Mouse (Mus musculus) embryonic facial prominence, embryonic 14.5 days (tissue): ENCODE measurements around the gene Nxph3. TPM values are rescaled to one million over a fixed set of nuclear protein-coding genes. Genes with fewer than 3 reads are reported as not detected.
A peak's percentile ranks its signal among the peaks of the same experiment; 100 is the strongest.

ENCODE experiments used
- ATAC-seq: fragments of 200-750 bp; cut with Nextera tagmentation; 2 replicates; pipeline ENCODE4 v1.8.0; 2017; ENCODE audit warnings: low read depth, moderate number of reproducible peaks, moderate TSS enrichment
- DNase-seq: peaks from one replicate; pipeline ENCODE4 v3.0.0-alpha.2; 2015; ENCODE audit warnings: low spot score
- H3K27ac ChIP-seq: fragments of 300-500 bp; sonication (generic); replicated peaks from 2 replicates; pipeline ENCODE4 v1.5.1; 2014; ENCODE audit warnings: low read depth, mild to moderate bottlenecking, low read length, moderate library complexity
- H3K27me3 ChIP-seq: fragments of 300-500 bp; sonication (generic); replicated peaks from 2 replicates; pipeline ENCODE4 v1.6.1; 2014; ENCODE audit warnings: low read length; ENCODE audit not compliant: control insufficient read depth, insufficient read depth
- H3K36me3 ChIP-seq: fragments of 300-500 bp; sonication (generic); 2 replicates; pipeline ENCODE4 v1.6.1; 2014; ENCODE audit warnings: low read length, mixed read lengths; ENCODE audit not compliant: control insufficient read depth, insufficient read depth
- H3K4me1 ChIP-seq: fragments of 300-500 bp; sonication (generic); 2 replicates; pipeline ENCODE4 v1.6.1; 2014; ENCODE audit warnings: antibody characterized with exemption, low read length; ENCODE audit not compliant: control insufficient read depth, insufficient read depth
- H3K4me2 ChIP-seq: fragments of 300-500 bp; sonication (generic); 2 replicates; pipeline ENCODE4 v1.6.1; 2014; ENCODE audit warnings: low read depth, mild to moderate bottlenecking, low read length, moderate library complexity, mixed read lengths
- H3K4me3 ChIP-seq: fragments of 300-500 bp; sonication (generic); 2 replicates; pipeline ENCODE4 v1.5.1; 2014; ENCODE audit warnings: low read depth, mild to moderate bottlenecking, low read length
- H3K9ac ChIP-seq: fragments of 300-500 bp; sonication (generic); 2 replicates; pipeline ENCODE4 v1.6.1; 2014; ENCODE audit warnings: low read depth, mild to moderate bottlenecking, low read length, moderate library complexity, mixed read lengths
- H3K9me3 ChIP-seq: fragments of 300-500 bp; sonication (generic); 2 replicates; pipeline ENCODE4 v1.6.1; 2016; ENCODE audit warnings: low read length; ENCODE audit not compliant: control insufficient read depth
- WGBS: fragments of 180-500 bp; shearing (Covaris S2); extraction: QIAGEN DNeasy Blood & Tissue Kit; methylation state at CpG from one replicate; pipeline ENCODE4 v1.1.7; 2014; 5-methylcytosine and 5-hydroxymethylcytosine counted together
- polyA plus RNA-seq: library from polyadenylated mRNA; unstranded; fragments of >200 nt; fragmentation: Nextera tagmentation; extraction: Ambion mirVana; gene quantifications from 2 replicates; pipeline ENCODE4 v1.2.1, GENCODE M21; 2014

The Nxph3 gene
- polyA plus RNA-seq, 1 experiment from 2014 or later: 0.72 TPM

GRCm38 (mm10) chr11:95472942-95473341, 41.4 kb downstream of the Nxph3 start:
- whole genome bisulfite sequencing: 68% methylated on average over 2 of the region's 2 CpGs
- Histone ChIP-seq H3K9ac (no peak overlapping the region), H3K9me3 (no peaks in the 10 kb centered on the region)

DNA sequence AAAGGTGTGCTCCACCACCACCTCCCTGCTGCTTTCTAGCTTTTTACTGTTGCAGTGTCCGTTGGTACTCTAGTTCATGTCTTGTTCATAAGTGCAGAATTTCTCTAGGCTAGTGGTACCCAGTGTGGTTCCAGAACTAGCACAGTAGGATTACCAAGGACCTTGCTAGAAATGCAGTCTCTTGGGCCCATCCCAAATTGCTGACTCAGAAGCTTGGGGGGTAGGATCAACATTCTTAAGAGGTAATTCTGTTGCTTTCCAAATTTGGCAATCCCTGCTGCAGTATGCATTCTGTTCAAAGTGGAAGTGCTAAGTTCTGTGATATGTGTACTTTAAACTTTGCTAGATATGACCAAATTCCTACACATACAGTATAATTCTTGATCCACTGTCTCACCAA, 46.6 kb downstream of the Nxph3 start:
- Histone ChIP-seq H3K9me3 (no peaks in the 10 kb centered on the region), H3K4me1 (no peaks in the 10 kb centered on the region), H3K4me3 (no peak overlapping the region), H3K36me3 (peaks cover 19% of the 10 kb centered on the region), H3K27me3 (no peaks in the 10 kb centered on the region), H3K27ac (no peak overlapping the region), H3K9ac (no peak overlapping the region), H3K4me2 (no peak overlapping the region)
- ATAC-seq: no peak
- WGBS: 86% methylated on average over 1 of the region's 1 CpGs
- no peak for DNase-seq

More at GRCm38 (mm10) chr11:95472942-95473341, 41.4 kb downstream of the Nxph3 start:
- Histone ChIP-seq H3K36me3 (peaks cover 58% of the 10 kb centered on the region), H3K4me2 (no peak overlapping the region), H3K4me3 (no peak overlapping the region), H3K27me3 (no peaks in the 10 kb centered on the region), H3K4me1 (no peaks in the 10 kb centered on the region), H3K27ac (no peak overlapping the region)
- DNase-seq: peak; percentile 29
- ATAC-seq: no peak

DNA sequence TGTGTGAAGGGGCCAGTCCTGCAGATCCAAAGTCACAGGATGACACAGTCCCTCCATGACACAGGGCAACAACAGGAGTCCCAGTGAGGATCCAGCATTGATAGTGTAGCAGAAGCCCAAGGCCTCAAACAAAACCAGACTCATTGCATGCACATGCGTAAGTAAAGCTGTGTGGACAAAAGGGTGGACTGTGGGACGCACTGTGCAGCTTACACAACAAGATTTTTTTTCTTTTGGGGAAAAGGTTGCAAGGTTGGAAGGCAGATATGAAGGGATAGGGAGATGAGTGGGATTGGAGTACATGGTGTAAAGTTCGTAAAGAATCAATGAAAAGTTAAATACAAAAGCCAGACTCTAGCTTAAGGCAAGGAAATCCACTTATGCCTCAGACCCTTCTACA, 52.2 kb downstream of the Nxph3 start:
- DNase-seq: no peak
- H3K4me3 ChIP-seq: no peak overlapping the region

GRCm38 (mm10) chr11:95460872-95461271, 53.5 kb downstream of the Nxph3 start:
- Histone ChIP-seq H3K27me3 (no peaks in the 10 kb centered on the region), H3K9me3 (no peaks in the 10 kb centered on the region), H3K9ac (no peak overlapping the region), H3K27ac (no peak overlapping the region), H3K4me2 (no peak overlapping the region), H3K36me3 (no peaks in the 10 kb centered on the region), H3K4me3 (no peak overlapping the region), H3K4me1 (0 out of 2 replicates have a peak, but pooled peaks cover 3% of the 10 kb centered on the region)
- DNase-seq: no peak
- 91% methylated on average over 2 of the region's 2 CpGs for WGBS
- ATAC-seq: no peak

More for the DNA sequence above, 52.2 kb downstream of the Nxph3 start:
- Histone ChIP-seq H3K36me3 (no peaks in the 10 kb centered on the region), H3K27me3 (no peaks in the 10 kb centered on the region), H3K4me2 (no peak overlapping the region), H3K4me1 (0 out of 2 replicates have a peak, but pooled peaks cover 3% of the 10 kb centered on the region), H3K9me3 (no peaks in the 10 kb centered on the region), H3K9ac (no peak overlapping the region), H3K27ac (no peak overlapping the region)
- 90% methylated on average over 3 of the region's 3 CpGs for WGBS
- ATAC-seq: no peak

Other genes starting within 250 kb of the Nxph3 start
- 57.9 and 66.5 TPM in 2 replicates for gene Kat7, start 204.3 kb downstream of the Nxph3 start, polyA plus RNA-seq
- 15.2 and 15.5 TPM in 2 replicates for gene Fam117a, start 177.6 kb downstream of the Nxph3 start, polyA plus RNA-seq
- 105 and 108 TPM in 2 replicates for gene Slc35b1, start 129.9 kb downstream of the Nxph3 start, polyA plus RNA-seq
- gene Spop, start 100.5 kb downstream of the Nxph3 start, polyA plus RNA-seq: 98.3 and 106 TPM in 2 replicates
- 47.5 and 58.7 TPM in 2 replicates for gene Ngfr, start 73.2 kb upstream of the Nxph3 start, polyA plus RNA-seq
- 238 and 240 TPM in 2 replicates for gene Phb, start 152.4 kb upstream of the Nxph3 start, polyA plus RNA-seq
- 11.5 and 11.6 TPM in 2 replicates for gene Zfp652, start 198.1 kb upstream of the Nxph3 start, polyA plus RNA-seq
- 1.1 TPM in 2 replicates for gene B130006D01Rik, start 209.0 kb upstream of the Nxph3 start, polyA plus RNA-seq